Mouse (Mus musculus): ENCODE results near the gene Dpm2.

Dpm2 gene

GRCm38 (mm10) chr2:32610610-32611229 is 40.1 kb downstream of the Dpm2 start:
- DNase-seq (ENCODE audit: low read depth): peak; percentile 41

- no peak for DNase-seq (ENCODE audit: low read depth)
These were observed 41.6 kb downstream of the Dpm2 start for GRCm38 (mm10) chr2:32612274-32612673.

GRCm38 (mm10) chr2:32617109-32617508 is 46.5 kb downstream of the Dpm2 start:
- no peak for DNase-seq (ENCODE audit: low read depth)

GRCm38 (mm10) chr2:32617601-32618000 is 46.9 kb downstream of the Dpm2 start:
- DNase-seq (ENCODE audit: low read depth): no peak

- no peak for DNase-seq (ENCODE audit: low read depth)
These were observed 47.4 kb downstream of the Dpm2 start for GRCm38 (mm10) chr2:32618051-32618450.

GRCm38 (mm10) chr2:32620682-32621516 is 50.2 kb downstream of the Dpm2 start:
- DNase-seq (ENCODE audit: low read depth): no peak

GRCm38 (mm10) chr2:32621517-32621859 is 50.8 kb downstream of the Dpm2 start, which contains the start of gene Ak1:
Gene Ak1 (plus strand): TSS chr2:32621758.
- no peak for DNase-seq (ENCODE audit: low read depth)
